ENCODE assay signal across 8 mouse cellular contexts in genomic region chr11:60537468-60538347, GRCm38 (mm10). TPM values are rescaled to one million over a fixed set of nuclear protein-coding genes. Genes with fewer than 3 reads are reported as not detected.
DNase-seq lines count a peak whose midpoint lies in the region; ATAC-seq lines count a peak whose summit lies in the region.

No protein-coding gene starts in this region.

- intact Hi-C loops in gastrocnemius, postnatal 14 days (cut with DNase I; ENCODE audit: low total_unique reads), result no loop called here
- intact Hi-C loops in left cerebral cortex, postnatal 10 days (cut with DNase I), result loop anchor here (5.0 kb wide), 1 partner anchor 80 kb away; no protein-coding TSS in a partner anchor

- peak; percentile 97 to 99 for DNase-seq in adrenal gland, adult (ENCODE audit: inconsistent age in 2 of 2, low spot score in 1 of 2)
- peak; percentile 96 for DNase-seq in embryo, embryonic 10.5 days (ENCODE audit: low spot score)
- peak; percentile 97 for DNase-seq in gastrocnemius, postnatal 14 days
- peak; percentile 98 for DNase-seq in left cerebral cortex, postnatal 10 days (ENCODE audit: extremely low spot score in 1 of 2, low spot score in 2 of 2)
- DNase-seq in right cerebral cortex, postnatal 25 days, result peak; percentile 96
- DNase-seq in urinary bladder, postnatal 4 days (ENCODE audit: low spot score in 2 of 2), result peak; percentile 95

- peak; percentile 59 for ATAC-seq in inflammation-experienced regulatory T-cells, adult 6 months
- peak; percentile 75 for ATAC-seq in megakaryocyte-erythroid progenitor cell, adult 5-6 weeks (replicated peaks; ENCODE audit: low FRiP score, low TSS enrichment, poor library complexity, severe bottlenecking)

RNA-seq across cellular contexts. Expression of gene Alkbh5, which starts 1.5 kb away (rescaled TPM):
- total RNA-seq in gastrocnemius, postnatal 14 days (2021), result 10 to 100 TPM; 72.1 TPM
- polyA plus RNA-seq in inflammation-experienced regulatory T-cells, adult 6 months (2017; shearing (Covaris generic)), result 10 to 100 TPM; 29.6 to 44.0 (median 41.0) TPM
- 10 to 100 TPM; 35.8 to 35.9 TPM for total RNA-seq in left cerebral cortex, postnatal 10 days (2021)
- 33.5 and 37.7 TPM in 2 replicates for total RNA-seq in megakaryocyte-erythroid progenitor cell, adult 5-6 weeks (2014; fragmentation: Nextera tagmentation)
- 25.4 and 28.1 TPM in 2 replicates for total RNA-seq in megakaryocyte-erythroid progenitor cell, adult 5-6 weeks (2017)

Comparison
In these comparisons a context has a peak if more than half of its experiments do, and no peak if none do; other contexts are left out.
1. Peak in every context shown above with its lines: DNase-seq and ATAC-seq.